12 mouse cellular contexts compared by ENCODE assay signal in the genomic region with DNA sequence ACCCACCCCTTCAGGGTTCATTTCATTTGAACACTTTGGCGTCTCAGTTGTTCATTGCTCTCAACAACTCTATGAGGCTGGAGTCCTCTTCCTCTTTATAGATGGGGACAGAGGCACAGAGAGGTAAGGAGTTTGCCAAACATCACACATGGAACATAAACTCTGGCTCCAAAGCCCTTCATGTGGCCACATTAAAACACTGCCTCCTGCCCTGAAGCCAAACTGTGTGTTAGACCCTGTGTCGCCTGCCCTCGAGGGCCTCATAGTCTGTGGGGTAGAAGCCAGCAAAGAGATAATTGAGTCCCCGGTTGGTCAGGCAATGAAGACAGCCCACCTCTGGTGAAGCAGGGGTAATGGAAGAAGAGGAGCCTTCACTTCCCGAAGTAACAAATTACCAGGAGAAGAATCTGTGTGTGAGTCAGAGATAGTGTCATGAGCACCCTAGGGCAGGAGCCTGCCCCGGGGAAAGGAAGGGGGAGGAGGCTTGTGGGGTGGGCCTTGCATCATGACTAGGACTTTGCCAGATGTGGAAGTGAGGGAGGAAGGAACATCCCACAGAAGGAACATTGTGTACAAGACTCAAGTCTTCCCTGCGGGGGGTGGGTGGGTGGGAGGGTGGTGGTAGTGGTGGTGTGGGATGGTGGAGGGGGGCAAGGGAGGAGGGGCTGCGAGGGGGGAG. TPM values are rescaled to one million over a fixed set of nuclear protein-coding genes. Genes with fewer than 3 reads are reported as not detected.
DNase-seq lines count a peak whose midpoint lies in the region; ATAC-seq and TF ChIP-seq lines count a peak whose summit lies in the region.
"Had no signal": no experiment of that assay in that cellular context is flagged by ENCODE, and none has a peak within 500 bp of the region (broad histone marks: within the 10 kb centered on the region; RNA-seq: fewer than 3 reads in every experiment).

No protein-coding gene starts in this region.

- H3K9ac ChIP-seq in heart, adult 2 months (ENCODE audit: low read depth, low read length): no peak overlapping the region
- H3K9ac ChIP-seq in intestine, embryonic 16.5 days (ENCODE audit: low read depth, low read length): no peak overlapping the region
- no peak overlapping the region for H3K9ac ChIP-seq in forebrain, embryonic 15.5 days (replicated peaks)
- H3K9ac ChIP-seq: forebrain, embryonic 13.5 days; hindbrain, embryonic 12.5 days had no signal

- no peaks in the 10 kb centered on the region for H3K9me3 ChIP-seq in heart, embryonic 10.5 days
- H3K9me3 ChIP-seq in intestine, embryonic 16.5 days (ENCODE audit: control insufficient read depth, low read length): no peaks in the 10 kb centered on the region
- no peaks in the 10 kb centered on the region for H3K9me3 ChIP-seq in forebrain, embryonic 15.5 days
- H3K9me3 ChIP-seq: forebrain, embryonic 13.5 days; hindbrain, embryonic 12.5 days had no signal

- 0 out of 2 replicates have a peak, but pooled peaks have one; percentile 67 for TF ChIP-seq EP300 in heart, adult 2 months (IDR thresholded peaks at IDR 0.05; ENCODE audit: insufficient read depth, low read depth, low read length)

- peak; percentile 53 to 71 for DNase-seq in heart, adult 2 months
- no peak for DNase-seq in heart, embryonic 10.5 days (ENCODE audit: low spot score)
- DNase-seq in NIH3T3 (ENCODE audit: low read depth): peak; percentile 93
- peak; percentile 81 for DNase-seq in heart, adult 8-10 months (ENCODE audit: low spot score)
- DNase-seq in lung, postnatal 4 days: peak; percentile 42 to 64
- no peak for DNase-seq in layer of hippocampus, postnatal 10 days (ENCODE audit: low spot score in 2 of 2)
- DNase-seq: cerebellum, postnatal 10 days; thymus, adult 18-20 months had no signal

- no peaks in the 10 kb centered on the region for H3K36me3 ChIP-seq in heart, adult 2 months (ENCODE audit: control insufficient read depth, insufficient read depth, low read length)
- no peaks in the 10 kb centered on the region for H3K36me3 ChIP-seq in heart, embryonic 10.5 days
- no peaks in the 10 kb centered on the region for H3K36me3 ChIP-seq in intestine, embryonic 16.5 days (ENCODE audit: control insufficient read depth, insufficient read depth, low read length)
- H3K36me3 ChIP-seq in forebrain, embryonic 15.5 days: no peaks in the 10 kb centered on the region
- H3K36me3 ChIP-seq: hindbrain, embryonic 12.5 days had no signal

- H3K27ac ChIP-seq in heart, adult 2 months: peak overlapping the region; percentile 65
- H3K27ac ChIP-seq in heart, embryonic 10.5 days: no peak overlapping the region
- H3K27ac ChIP-seq in intestine, embryonic 16.5 days (ENCODE audit: low read length): no peak overlapping the region
- H3K27ac ChIP-seq in forebrain, embryonic 15.5 days (replicated peaks): no peak overlapping the region
- H3K27ac ChIP-seq: forebrain, embryonic 13.5 days; hindbrain, embryonic 12.5 days had no signal

- ATAC-seq in intestine, embryonic 16.5 days: no peak
- ATAC-seq in forebrain, embryonic 15.5 days (replicated peaks): no peak
- ATAC-seq: forebrain, embryonic 13.5 days had no signal

- H3K4me1 ChIP-seq in heart, adult 2 months (ENCODE audit: control insufficient read depth, insufficient read depth, low read length): peaks cover 17% of the 10 kb centered on the region
- H3K4me1 ChIP-seq in heart, embryonic 10.5 days: peaks cover 39% of the 10 kb centered on the region
- H3K4me1 ChIP-seq in intestine, embryonic 16.5 days (ENCODE audit: control insufficient read depth, insufficient read depth, low read length): peaks cover 5% of the 10 kb centered on the region; the same call in 1 of the 2 replicates
- H3K4me1 ChIP-seq in forebrain, embryonic 15.5 days: peaks cover 10% of the 10 kb centered on the region

- H3K27me3 ChIP-seq in heart, adult 2 months (ENCODE audit: control insufficient read depth, insufficient read depth, low read length): no peaks in the 10 kb centered on the region
- peaks cover 59% of the 10 kb centered on the region for H3K27me3 ChIP-seq in heart, embryonic 10.5 days (ENCODE audit: insufficient read depth, poor library complexity, severe bottlenecking)
- no peaks in the 10 kb centered on the region; the same call in 1 of the 2 replicates for H3K27me3 ChIP-seq in intestine, embryonic 16.5 days (replicated peaks; ENCODE audit: control insufficient read depth, insufficient read depth, low read length)
- peaks cover 3% of the 10 kb centered on the region; the same call in 1 of the 2 replicates for H3K27me3 ChIP-seq in forebrain, embryonic 15.5 days

- H3K4me3 ChIP-seq in heart, adult 2 months: no peak overlapping the region
- no peak overlapping the region for H3K4me3 ChIP-seq in heart, embryonic 10.5 days
- no peak overlapping the region for H3K4me3 ChIP-seq in intestine, embryonic 16.5 days (ENCODE audit: low read length)
- H3K4me3 ChIP-seq in forebrain, embryonic 15.5 days: no peak overlapping the region
- H3K4me3 ChIP-seq: forebrain, embryonic 13.5 days; hindbrain, embryonic 12.5 days had no signal

- H3K79me2 ChIP-seq in heart, adult 2 months (replicated peaks; ENCODE audit: control insufficient read depth, insufficient read depth, low read length): no peaks in the 10 kb centered on the region

- TF ChIP-seq CTCF in heart, adult 2 months (IDR thresholded peaks at IDR 0.05): no peak

- WGBS in heart, adult 2 months: 29% methylated on average over 7 of the region's 8 CpGs
- WGBS in heart, embryonic 10.5 days: 48% methylated on average over 8 of the region's 8 CpGs
- 51% methylated on average over 7 of the region's 8 CpGs for WGBS in intestine, embryonic 16.5 days
- WGBS in forebrain, embryonic 15.5 days: 74% methylated on average over 7 of the region's 8 CpGs

- no peak; the same call in 1 of the 2 replicates for TF ChIP-seq POLR2A in heart, adult 2 months (IDR thresholded peaks at IDR 0.05; ENCODE audit: insufficient read depth, low read depth, low read length)

- intact Hi-C loops in heart, adult 2 months (cut with DNase I): no loop called here

- H3K4me2 ChIP-seq in intestine, embryonic 16.5 days (ENCODE audit: low read depth, low read length): no peak overlapping the region
- no peak overlapping the region for H3K4me2 ChIP-seq in forebrain, embryonic 15.5 days (replicated peaks)
- H3K4me2 ChIP-seq: forebrain, embryonic 13.5 days; hindbrain, embryonic 12.5 days had no signal

RNA-seq across cellular contexts. Expression of gene Hhipl1, which starts 3.2 kb away (rescaled TPM):
- 1 to 10 TPM; 1.2 to 1.5 TPM for total RNA-seq in heart, adult 2 months (2021)
- polyA plus RNA-seq in heart, adult 2 months (2012; rRNA removed): 1.6 and 1.8 TPM in 2 replicates
- polyA plus RNA-seq in heart, embryonic 10.5 days (2016; fragmentation: Nextera tagmentation; extraction: Ambion mirVana): 0.28 and 0.64 TPM in 2 replicates
- 1 to 10 TPM; 1.2 to 2.0 (median 1.5) TPM for total RNA-seq in heart, adult 8-10 months (2022)
- polyA plus RNA-seq in intestine, embryonic 16.5 days (2015; fragmentation: Nextera tagmentation; extraction: Ambion mirVana): 0.43 and 0.53 TPM in 2 replicates
- 1.8 and 1.9 TPM in 2 replicates for polyA plus RNA-seq in forebrain, embryonic 15.5 days (2015; fragmentation: Nextera tagmentation; extraction: Ambion mirVana)
- total RNA-seq in layer of hippocampus, postnatal 10 days (2021): 1 to 10 TPM; 6.3 to 7.4 TPM

RNA-seq across cellular contexts. Expression of gene Cyp46a1, which starts 24.9 kb away (rescaled TPM):
- under 1 TPM; 0.41 to 0.47 TPM for total RNA-seq in heart, adult 2 months (2021)
- polyA plus RNA-seq in heart, adult 2 months (2012; rRNA removed): 1.3 and 1.8 TPM in 2 replicates
- polyA plus RNA-seq in heart, embryonic 10.5 days (2016; fragmentation: Nextera tagmentation; extraction: Ambion mirVana): 4.4 and 5.9 TPM in 2 replicates
- total RNA-seq in heart, adult 8-10 months (2022): under 1 TPM; 0.33 to 1.00 (median 0.66) TPM
- 3.8 and 4.6 TPM in 2 replicates for polyA plus RNA-seq in intestine, embryonic 16.5 days (2015; fragmentation: Nextera tagmentation; extraction: Ambion mirVana)
- 19.8 and 22.6 TPM in 2 replicates for polyA plus RNA-seq in forebrain, embryonic 15.5 days (2015; fragmentation: Nextera tagmentation; extraction: Ambion mirVana)
- 100 to 1,000 TPM in 1 of 2 experiments, 10 to 100 TPM in 1; 89.7 to 103 TPM for total RNA-seq in layer of hippocampus, postnatal 10 days (2021)

RNA-seq across cellular contexts. Expression of gene Ccdc85c, which starts 34.0 kb away (rescaled TPM):
- total RNA-seq in heart, adult 2 months (2021): 10 to 100 TPM; 39.2 to 43.9 TPM
- 27.1 and 29.3 TPM in 2 replicates for polyA plus RNA-seq in heart, adult 2 months (2012; rRNA removed)
- 5.7 and 6.7 TPM in 2 replicates for polyA plus RNA-seq in heart, embryonic 10.5 days (2016; fragmentation: Nextera tagmentation; extraction: Ambion mirVana)
- 10 to 100 TPM; 38.2 to 46.2 (median 40.0) TPM for total RNA-seq in heart, adult 8-10 months (2022)
- polyA plus RNA-seq in intestine, embryonic 16.5 days (2015; fragmentation: Nextera tagmentation; extraction: Ambion mirVana): 4.8 and 7.1 TPM in 2 replicates
- 14.3 and 16.3 TPM in 2 replicates for polyA plus RNA-seq in forebrain, embryonic 15.5 days (2015; fragmentation: Nextera tagmentation; extraction: Ambion mirVana)
- 10 to 100 TPM; 58.6 to 62.9 TPM for total RNA-seq in layer of hippocampus, postnatal 10 days (2021)

Comparison
In these comparisons a context has a peak if more than half of its experiments do, and no peak if none do; other contexts are left out.
1. DNase-seq: peak in heart, adult 2 months (2 of 2), NIH3T3 (single experiment), heart, adult 8-10 months (single experiment) and lung, postnatal 4 days (2 of 2); none in heart, embryonic 10.5 days (single experiment) and layer of hippocampus, postnatal 10 days (0 of 2).